Mouse (Mus musculus) ES-CJ7 (cell line): ENCODE data around the gene Gpc6.

Experiments
- DNase-seq: peaks from one replicate; pipeline ENCODE4 v3.0.0; 2011; ENCODE audit warnings: low read depth, low spot score

Gene Gpc6

DNA sequence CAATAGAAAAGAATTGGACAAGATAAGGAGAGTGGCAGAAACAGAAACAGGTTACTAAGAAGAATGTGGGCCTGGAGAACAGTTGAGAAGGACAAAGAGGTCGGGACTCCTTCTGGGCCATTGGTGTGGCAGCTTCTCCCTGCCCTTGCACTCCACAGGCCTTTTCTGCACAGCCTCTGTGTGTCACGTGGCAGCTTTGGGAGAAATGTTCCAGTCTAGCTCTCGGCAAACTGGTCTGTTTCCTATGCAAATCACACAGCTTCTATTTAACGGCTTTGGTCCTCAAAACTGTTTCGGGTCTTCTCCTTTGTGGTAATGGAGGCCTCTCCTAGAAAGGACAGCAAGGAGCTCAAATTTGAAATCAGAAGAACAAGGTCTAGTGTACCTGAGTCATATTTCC lies 871.5 kb downstream of the Gpc6 start:
- DNase-seq: no peak

GRCm38 (mm10) chr14:117800399-117800798 lies 875.3 kb downstream of the Gpc6 start:
- DNase-seq: peak; percentile 14

- no peak for DNase-seq
Observed at GRCm38 (mm10) chr14:117807846-117808245, 882.7 kb downstream of the Gpc6 start.

DNA sequence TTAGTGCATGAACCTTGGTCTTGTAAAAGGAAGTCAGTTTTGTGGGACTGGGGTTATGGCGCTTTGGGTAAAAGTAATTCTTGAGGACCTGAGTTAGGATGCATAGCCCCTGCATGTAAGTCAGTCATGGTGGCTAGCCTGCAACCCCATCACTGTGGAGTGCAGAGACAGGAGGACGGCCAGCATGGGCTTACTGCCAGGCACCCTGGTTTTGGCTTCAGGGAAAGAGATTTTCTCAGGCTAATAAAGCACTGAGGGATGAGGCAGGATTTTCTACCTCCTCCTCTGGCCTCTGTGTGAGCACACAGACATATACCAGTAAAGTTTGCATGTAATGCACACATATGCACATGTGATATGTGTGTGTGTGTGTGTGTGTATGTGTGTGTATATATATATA lies 883.2 kb downstream of the Gpc6 start:
- no peak for DNase-seq

DNA sequence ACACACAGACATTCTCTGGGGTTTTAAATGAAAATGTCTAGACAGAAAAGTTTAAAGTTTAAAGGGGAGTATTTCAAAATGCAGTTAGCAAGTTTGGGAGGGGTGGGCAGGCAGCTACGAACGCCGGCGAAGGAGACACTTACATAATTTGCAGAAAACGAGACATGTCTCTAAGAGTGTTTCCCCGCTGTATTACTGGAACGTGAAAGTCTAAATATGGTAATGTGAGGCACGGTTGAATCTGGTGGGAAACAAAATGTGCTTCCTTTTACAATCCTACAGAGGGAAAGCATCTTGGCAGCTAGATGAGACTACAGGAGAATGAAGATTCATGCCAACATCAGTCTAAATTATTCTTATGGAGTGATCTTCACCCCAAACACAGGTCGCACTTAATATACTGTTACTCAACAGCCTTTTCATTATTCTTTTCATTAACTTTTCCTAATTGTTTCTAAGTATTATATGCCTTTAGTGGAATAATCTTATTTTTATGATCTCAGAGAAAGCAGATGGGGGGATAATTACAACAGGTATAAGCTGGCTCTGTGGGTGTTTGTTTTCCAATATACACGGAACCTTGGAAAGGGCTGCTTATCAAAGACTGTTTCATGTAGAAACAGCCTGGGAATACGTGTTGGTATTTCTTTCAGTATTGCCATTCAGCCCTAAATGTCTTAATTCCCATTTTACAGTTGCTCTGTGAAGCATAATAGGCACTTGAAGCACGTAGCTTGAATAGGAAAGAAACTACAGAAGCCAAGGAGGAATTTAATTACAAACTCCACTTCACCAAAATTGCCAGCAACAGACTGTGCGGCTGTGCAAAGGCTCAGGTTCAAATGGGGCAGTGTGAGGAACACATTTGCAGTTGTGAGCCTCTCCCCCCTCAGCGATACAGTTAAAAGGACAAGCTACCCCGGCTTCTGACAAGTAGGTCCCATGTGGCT lies 885.5 kb downstream of the Gpc6 start:
- DNase-seq: no peak

DNA sequence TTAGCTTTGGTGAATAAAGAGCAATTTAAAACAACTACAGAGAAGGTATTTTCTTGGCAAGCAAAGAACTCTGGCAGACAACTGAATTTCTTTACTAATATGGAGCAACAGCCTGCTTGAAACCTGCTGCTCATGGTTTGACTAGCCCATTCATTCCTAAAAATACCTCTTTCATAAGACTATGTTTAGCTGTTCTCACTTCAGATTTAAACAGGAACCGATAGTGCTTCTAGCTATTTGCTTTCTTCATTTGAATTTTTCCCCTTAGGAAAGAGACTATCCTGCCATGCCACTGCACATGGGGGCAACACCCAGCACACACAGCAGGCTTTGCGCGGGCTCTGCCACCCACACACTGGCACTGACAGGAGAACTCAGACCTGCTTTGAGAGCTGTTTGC lies 888.4 kb downstream of the Gpc6 start:
- no peak for DNase-seq

- DNase-seq: no peak
Observed at GRCm38 (mm10) chr14:117816008-117816407, 890.9 kb downstream of the Gpc6 start.

DNA sequence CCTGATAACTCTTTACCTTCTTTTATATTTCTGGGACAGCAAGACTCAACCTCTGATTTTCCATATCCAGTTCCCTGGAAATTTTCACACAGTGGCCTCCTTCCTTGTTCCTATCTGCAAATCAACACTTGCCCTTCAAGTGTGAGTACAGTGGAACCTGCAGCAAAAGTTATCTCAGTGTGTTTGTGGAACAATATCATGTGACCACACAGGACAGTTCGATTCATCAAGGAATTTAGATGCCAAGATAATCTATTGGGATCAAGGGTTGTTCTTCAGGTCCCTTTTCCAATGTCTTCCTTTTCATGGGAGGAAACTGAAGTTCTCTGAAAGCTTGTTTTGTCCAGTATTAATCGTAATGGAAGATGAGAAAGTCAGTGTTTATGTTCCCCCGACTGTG lies 891.6 kb downstream of the Gpc6 start:
- no peak for DNase-seq

- no peak for DNase-seq
Observed at GRCm38 (mm10) chr14:117817196-117817595, 892.1 kb downstream of the Gpc6 start.

DNA sequence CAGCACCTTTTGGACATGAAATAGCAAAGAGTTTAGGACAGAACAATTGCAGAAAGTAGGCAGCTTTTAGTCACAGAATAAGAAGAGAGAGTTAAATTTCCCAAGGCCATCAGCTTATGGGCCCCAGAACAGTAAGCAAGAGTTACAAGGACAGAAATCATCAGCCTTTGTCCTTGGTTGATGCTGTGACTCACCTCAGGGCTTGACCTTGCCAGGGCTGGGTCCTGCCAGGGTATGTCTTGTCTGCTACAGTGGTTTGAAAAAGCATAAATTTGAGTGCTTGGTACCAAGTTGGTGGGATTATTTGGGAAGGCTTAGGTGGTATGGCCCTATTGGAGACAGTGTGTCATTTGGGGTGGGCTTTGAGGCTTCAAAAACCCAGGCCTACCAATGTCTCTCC lies 899.4 kb downstream of the Gpc6 start:
- no peak for DNase-seq

DNA sequence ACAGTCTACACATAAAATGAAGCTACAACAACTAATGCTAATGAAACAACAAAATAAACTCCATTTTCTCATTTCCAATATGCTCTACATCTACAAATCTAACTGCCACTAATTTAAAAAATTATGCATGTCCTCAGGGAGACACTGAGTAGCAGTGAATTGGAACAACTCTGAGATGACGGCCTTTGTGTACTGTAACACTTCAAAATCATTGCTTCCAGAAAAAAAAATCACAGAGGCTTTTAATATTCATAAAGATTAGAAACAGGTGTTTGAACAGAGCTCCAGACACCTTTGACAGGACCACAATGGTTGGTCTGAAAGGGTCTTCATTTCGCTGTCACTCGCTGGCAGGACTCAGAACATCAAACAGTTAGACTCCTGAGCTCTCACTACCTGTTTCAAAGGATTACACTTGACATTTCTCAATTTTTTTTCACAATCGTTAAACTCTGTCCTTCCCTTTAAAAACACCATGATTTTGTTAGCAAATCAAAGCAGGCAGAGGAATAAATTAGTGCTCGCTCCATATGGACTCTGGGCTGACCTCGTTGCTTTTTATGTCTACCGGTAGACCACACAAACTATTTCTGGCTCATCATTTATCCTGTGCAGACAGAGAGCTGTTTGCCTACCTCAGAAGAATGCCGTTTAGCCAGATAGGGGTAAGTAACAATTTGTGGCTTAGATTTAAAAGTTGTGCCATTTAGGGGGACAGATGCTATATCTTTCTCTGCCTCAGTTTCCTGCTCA lies 901.4 kb downstream of the Gpc6 start:
- no peak for DNase-seq

- no peak for DNase-seq
Observed at GRCm38 (mm10) chr14:117831267-117831666, 906.2 kb downstream of the Gpc6 start.

- DNase-seq: peak; percentile 27
Observed at GRCm38 (mm10) chr14:117831731-117832130, 906.6 kb downstream of the Gpc6 start.

- no peak for DNase-seq
Observed at GRCm38 (mm10) chr14:117835506-117835905, 910.4 kb downstream of the Gpc6 start.

GRCm38 (mm10) chr14:117837021-117837420 lies 911.9 kb downstream of the Gpc6 start:
- DNase-seq: no peak

- DNase-seq: peak; percentile 76
Observed at GRCm38 (mm10) chr14:117837715-117838114, 912.6 kb downstream of the Gpc6 start.

DNA sequence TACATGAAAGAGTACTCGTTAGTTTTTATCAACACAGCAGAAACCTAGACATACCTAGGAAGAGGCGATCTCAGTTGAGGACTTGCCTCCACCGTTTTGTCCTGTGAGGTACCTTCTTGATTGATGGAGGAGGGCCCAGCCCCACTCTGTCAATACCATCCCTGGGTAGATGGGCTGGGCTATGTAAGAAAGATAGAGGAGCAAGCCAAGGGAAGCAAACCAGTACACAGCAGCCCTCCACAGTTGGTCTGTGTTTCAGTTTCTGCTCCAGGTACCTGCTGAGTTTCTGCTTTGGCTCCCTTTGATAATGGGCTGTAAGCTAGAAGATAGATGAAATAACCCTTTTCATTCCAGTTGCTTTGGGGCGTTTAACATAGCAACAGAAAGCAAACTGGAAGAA lies 916.1 kb downstream of the Gpc6 start:
- DNase-seq: no peak

- DNase-seq: no peak
Observed at GRCm38 (mm10) chr14:117841797-117842553, 916.9 kb downstream of the Gpc6 start.

DNA sequence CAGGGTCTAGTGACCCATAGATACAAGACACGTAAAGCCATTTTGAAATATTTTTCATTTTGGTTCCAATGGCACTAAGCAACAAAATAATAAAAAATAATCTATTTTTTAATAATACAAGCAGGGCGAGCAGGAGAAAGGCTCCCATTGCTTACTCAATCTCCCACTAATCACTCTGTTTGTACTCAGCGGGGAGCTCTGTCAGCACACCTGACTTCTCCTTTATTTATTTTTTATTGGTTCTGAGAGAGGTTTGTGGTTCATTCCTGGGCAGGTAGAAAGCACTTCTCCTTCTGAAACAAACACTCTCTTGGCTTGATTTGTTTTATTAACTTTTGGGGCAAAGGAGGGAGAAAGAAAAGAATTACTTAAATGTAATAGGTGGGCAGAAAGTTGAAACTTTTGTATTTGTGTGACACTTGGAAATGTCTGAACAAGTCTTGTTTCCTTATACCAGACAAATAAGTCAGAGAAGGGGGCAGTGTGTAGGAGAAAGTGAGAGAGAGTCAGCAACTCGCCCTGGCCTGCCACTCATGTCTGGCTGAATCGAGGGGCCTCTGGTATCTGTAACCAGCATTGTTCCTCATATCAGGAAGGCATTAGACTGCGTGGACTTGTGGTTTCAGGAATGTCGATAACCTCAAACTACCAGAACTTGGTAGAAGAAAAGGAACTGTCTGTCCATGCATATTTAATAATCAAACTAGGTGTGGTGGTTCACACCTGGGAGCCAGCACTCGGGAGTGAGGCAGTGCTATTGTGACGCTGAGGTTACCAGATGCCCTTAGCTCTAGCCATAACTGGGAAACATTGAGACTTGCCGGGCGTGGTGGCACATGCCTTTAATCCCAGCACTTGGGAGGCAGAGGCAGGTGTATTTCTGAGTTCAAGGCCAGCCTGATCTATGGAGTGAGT lies 924.7 kb downstream of the Gpc6 start:
- DNase-seq: peak; percentile 3

DNA sequence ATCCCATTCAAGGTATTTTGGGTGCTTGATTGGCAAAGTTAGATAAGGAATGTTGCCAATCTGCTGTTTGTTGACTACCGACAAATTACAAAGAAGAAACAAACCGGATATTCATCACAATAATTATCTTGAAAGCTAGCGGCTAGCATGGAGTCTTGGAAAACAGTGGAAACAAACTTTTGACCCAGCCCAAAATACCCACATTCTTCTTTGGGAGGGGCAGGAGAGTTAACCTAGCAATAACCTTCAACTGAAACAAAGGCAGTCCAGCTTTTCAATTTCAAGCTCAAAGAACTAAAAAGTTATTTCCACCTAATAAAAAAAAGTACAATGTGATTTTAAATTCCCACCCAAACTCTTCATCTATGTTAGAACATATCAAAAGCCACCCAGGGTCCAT lies 927.2 kb downstream of the Gpc6 start:
- peak; percentile 50 for DNase-seq

DNA sequence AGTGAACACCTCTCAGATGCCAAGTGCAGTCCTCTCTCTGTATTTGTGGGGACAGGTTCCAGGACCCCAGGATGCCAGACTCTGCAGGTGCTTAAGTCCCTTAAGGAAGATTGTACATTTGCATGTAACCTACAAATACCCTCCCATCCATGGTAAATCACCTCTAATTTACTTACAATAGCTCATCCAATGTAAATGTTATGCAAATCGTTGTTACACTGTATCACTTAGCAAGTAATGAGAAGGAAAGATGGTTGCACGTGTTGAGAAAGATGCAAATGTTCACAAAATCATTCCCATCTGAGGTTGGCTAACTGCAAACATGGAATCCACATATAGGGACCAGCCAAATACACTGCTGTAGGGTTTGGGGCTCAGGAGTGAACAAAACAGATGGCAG lies 927.7 kb downstream of the Gpc6 start:
- DNase-seq: peak; percentile 84
